Mouse (Mus musculus) brain, embryonic 14.5 days (tissue): ENCODE results near the gene Ano6. TPM values are rescaled to one million over a fixed set of nuclear protein-coding genes. Genes with fewer than 3 reads are reported as not detected.

Experiments used
- DNase-seq: peaks from one replicate; pipeline ENCODE4 v3.0.0-alpha.2; 2011; ENCODE audit warnings: low read depth
- CTCF ChIP-seq: fragments of 200-500 bp; IDR thresholded peaks from 2 replicates; pipeline ENCODE4 v1.5.1; 2012; ENCODE audit warnings: inconsistent platforms, mild to moderate bottlenecking, moderate library complexity, borderline replicate concordance; ENCODE audit not compliant: insufficient read depth, insufficient read length; ENCODE audit errors: extremely low read depth
- POLR2A ChIP-seq: fragments of 200-500 bp; IDR thresholded peaks from 2 replicates; pipeline ENCODE4 v1.6.1; 2012; ENCODE audit warnings: mild to moderate bottlenecking, inconsistent platforms, borderline replicate concordance; ENCODE audit not compliant: poor library complexity, insufficient read depth, insufficient read length, severe bottlenecking; ENCODE audit errors: extremely low read depth
- polyA plus RNA-seq: library from polyadenylated mRNA; depleted of rRNA; stranded (reverse); fragments of >200 nt; gene quantifications from 2 replicates; pipeline ENCODE4 v1.2.3, GENCODE M21; 2012

The Ano6 gene
- polyA plus RNA-seq, 1 experiment, result 32.5 TPM

DNA sequence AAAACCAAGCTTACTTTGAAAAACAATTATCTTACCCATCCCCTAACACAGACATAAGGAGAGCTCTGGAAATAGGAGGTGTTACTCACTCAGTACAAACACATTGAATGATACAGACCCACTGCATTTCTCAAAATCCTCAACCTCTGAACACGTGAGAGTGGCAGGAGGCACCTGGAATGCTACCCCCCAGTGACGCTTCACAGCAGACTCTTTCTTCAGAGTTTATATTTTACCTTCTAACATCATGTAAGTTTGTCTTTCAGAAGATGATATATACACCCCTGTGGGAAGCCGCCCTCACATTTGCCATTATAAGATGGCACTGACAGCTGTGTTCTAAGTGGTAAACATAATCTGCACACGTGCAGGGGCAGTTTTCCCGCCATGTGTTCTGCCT lies 37.6 kb upstream of the Ano6 start:
- TF ChIP-seq POLR2A, result no peak
- no peak for DNase-seq

DNA sequence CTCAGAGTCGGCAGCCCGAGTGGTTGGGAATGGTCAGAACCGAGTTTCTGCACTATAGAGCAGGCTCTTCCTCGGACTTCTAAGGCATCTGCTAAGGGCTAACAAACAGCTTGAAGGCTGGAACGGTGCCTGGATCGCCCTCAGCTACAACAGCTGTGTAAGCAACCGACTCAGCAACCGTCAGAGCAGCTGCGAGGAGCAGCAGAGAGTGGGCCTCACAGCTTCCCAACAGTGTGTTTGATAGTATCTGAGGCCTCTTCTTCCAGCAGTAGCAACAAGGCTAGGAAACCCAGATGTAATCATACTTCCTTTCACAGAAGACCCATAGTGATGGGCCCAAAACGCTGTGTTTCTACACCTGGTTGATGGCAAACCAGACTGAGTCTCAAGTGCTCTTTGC lies 33.5 kb upstream of the Ano6 start:
- TF ChIP-seq CTCF (no peak), POLR2A (no peak)
- DNase-seq, result peak; percentile 87

DNA sequence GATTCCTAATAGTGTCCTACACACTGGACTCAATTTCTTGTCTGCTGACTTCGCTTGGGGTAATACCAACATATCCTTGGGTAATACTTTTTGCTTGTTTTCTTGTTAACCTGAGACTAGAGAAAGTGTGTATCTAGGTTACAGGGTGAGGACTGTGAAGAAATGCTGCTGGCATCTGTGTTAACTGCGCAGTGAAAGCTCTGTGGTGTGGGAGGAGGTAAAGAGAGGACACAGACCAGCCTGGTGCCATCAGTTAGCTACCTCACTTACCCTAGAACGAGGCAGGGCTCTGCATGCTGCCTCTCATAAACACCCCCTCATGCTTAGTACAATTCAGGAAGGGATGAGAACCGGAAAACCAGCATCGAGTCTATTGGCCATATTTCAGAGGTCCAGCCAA lies 32.6 kb upstream of the Ano6 start:
- DNase-seq, result no peak
- TF ChIP-seq POLR2A (no peak), CTCF (no peak)

DNA sequence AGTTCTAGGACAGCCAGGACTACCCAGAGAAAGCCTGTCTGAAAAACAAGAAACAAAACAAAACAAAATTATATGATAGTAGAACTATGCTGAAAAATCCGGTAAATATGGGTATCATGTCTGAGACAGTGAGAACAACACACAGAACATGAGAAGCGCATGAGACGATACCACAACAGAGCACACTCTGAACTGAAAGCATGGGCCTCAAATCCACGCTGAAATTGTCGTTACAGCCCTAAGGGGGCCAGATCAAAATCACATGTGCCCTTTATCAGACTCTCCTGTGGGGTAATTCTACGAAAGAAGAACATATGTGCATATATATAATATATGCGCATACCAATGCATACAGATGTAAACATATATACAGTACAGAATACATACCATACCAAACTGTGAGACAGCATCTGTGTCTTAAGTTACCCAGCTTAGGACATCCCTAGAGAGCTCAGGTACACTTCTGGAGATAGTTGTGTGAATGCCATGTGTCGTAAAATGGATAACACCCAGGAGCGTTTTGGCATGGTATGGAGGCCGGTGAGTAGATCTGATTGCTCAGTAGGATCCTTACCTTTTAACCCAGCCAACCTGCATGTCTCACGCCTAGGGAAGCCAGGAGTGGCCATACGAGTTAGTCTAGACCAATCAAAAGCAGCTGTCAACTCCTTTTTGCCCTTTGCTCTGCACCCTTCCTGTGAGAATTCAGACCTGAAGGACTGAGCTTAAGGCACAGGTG lies 31.8 kb upstream of the Ano6 start:
- DNase-seq, result no peak
- TF ChIP-seq CTCF (no peak), POLR2A (no peak)

DNA sequence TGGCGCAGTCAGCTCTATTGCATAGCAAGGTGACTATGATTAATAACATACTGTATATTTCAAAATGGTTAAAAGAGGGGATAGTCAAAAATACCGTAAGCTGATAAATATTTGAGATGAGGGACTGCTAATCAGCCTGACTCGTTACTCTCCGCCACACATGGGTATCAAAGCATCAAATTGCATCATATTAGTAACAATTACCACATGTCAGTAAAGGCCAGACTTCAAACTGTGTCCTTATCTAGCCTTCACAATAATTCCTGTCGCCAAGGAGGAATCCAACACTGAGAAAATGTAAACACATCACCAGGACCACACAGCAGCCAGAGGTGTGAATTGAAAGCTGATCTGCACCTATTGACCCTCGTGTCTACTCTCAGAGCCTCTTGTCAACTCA lies 30.8 kb upstream of the Ano6 start:
- TF ChIP-seq CTCF, result no peak
- TF ChIP-seq POLR2A, result no peak
- DNase-seq, result no peak

DNA sequence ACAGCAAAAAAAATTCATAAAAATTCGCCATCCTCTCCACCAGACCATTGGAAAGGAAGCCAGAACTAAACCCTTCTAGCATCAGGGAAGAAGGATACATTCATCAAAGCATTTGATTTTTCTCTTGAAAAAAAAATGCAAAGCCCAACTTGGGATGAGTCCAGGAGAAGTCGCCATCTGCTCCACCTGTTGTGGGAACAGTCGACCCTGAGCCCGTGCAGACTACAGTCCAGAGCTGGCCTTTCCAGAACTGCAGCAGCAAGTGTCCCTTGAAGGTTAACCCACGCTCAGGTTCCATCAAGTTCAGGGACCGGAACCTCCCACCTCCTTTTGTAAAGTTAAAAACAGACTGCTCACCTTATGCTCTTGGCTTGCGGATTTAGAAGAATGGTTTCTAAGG lies 29.2 kb upstream of the Ano6 start:
- DNase-seq, result no peak
- TF ChIP-seq CTCF, result no peak
- no peak for TF ChIP-seq POLR2A

DNA sequence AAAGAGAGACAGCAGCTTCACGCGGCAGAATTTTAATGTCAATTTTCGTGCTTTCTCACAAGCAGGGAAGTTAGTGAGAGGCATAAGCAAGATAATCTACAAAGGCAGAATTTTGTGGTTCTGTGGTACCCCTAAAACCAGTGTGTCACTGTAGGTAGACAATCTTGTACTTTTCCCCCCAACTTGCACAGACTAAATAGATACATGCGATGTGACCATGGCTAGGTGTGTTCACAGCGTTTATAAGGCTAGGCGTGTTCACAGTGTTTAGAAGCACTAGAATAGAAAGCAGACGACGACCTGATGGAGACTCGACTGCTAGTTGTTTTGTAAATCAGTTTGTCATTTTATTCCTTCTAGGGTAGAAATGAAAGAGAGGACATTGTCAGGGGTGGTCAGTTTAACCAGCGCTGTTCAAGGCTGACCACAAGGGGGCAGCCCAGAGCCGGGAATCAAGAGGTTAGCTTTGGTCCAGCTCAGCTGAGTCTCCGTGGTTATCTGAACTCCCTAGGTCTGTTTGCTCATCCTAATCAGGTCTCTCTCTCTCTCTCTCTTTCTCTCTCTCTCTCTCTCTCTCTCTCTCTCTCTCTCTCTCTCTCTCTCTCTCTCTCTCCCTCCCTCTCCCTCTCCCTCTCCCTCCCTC lies 27.9 kb upstream of the Ano6 start:
- DNase-seq, result peak; percentile 87
- TF ChIP-seq CTCF, result peak; percentile 96
- no peak for TF ChIP-seq POLR2A

DNA sequence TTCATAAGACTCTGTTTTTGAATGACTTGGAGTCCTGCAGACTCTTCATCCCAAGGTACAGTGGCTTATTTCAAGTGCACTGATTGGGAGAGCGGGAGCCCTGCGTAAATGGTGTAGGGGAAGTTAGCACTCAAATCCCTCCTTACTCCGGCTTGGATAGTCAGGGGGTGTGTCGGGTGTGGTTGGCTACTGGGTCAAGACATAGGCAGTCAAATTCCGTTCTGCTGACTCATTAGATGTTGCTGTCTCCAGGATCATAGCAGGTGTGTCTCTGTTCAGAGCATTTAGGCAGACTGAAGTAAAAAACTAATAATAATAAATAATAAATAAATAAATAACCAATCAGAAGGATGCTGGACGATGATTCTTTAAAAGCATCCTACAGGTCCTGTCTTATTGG lies 27.2 kb upstream of the Ano6 start:
- TF ChIP-seq CTCF (no peak), POLR2A (no peak)
- no peak for DNase-seq

DNA sequence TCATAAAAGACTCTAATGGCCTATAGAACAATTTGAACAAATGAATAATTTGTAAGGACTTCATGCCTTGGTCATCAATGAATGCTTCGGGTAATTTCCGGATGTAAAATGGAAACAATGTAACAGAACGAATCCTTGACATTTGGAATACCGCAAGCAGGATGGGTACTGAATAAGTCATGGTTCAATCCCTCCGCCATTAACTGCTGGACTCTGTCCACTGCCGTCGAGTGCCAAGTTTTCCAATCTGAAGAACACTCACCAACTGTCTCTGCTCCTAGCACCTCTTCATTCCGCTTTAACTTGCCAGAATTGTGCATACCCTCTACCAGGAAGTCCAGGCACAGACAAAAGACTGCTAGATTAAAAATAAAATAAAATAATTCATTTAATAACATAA lies 25.4 kb upstream of the Ano6 start:
- no peak for DNase-seq
- TF ChIP-seq CTCF (no peak), POLR2A (no peak)

DNA sequence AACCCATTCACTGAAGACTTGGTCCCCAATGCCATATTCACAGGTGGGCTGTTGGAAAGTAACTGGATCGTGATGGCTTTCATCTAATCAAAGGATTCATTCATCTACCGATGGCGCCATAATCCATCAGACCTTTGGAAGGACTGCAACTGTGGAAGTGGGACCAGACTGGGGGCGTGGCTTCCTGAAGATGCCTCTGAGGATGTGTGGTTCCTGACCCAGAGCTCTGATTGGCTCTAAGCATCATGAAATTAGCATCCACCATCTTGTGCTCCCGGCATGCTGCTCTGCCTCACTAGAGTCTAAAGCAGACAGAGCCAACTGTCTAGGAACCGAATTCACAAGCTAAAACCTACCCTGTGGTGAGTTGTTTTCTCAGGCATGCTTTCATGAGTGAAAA lies 24.7 kb upstream of the Ano6 start:
- no peak for DNase-seq
- TF ChIP-seq CTCF (no peak), POLR2A (no peak)

DNA sequence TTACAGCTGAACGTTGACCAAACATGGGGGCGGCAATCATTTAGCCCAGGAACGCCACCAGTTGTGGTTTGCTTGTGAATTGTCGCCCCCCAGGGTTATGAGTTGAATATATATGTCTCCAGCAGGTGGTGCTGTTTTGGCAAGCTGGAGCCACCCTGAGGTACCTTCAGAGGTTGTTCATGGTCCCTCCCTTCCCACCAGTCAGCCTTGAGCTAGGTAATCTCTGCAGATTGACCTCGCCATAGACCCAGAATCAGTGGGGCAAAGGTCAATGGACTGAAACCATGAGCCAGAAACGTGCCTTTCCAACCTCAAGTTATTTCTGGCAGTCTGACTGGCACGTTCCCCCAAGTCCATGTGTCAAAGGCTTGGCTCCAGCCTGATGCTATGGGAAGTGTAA lies 22.8 kb upstream of the Ano6 start:
- no peak for DNase-seq

DNA sequence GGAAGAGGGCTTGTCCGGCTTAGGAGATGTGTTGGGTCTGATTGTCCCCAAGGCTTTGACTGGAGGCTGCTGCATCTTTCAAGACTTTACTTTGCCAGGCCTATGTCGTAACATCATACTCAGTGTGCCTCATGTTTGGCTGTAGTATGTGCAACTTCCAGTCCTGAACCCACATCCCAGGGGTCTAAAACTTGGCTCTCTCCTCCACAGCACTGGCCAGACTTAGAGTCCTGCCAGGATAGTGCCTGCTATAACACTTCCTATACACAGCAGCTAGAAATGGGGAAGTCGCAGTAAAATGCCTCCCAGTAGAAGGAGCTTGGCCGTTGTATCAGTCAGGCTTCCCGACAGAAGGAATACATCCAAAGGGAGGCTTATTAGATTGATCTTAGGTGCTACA lies 21.9 kb upstream of the Ano6 start:
- no peak for DNase-seq
- TF ChIP-seq CTCF (no peak), POLR2A (no peak)

More for the DNA sequence above, 22.8 kb upstream of the Ano6 start:
- TF ChIP-seq CTCF (peak; percentile 42; the same call in 1 of the 2 replicates), POLR2A (no peak)
